Mouse (Mus musculus): ENCODE measurements around the gene Spaca4. TPM values are rescaled to one million over a fixed set of nuclear protein-coding genes. Genes with fewer than 3 reads are reported as not detected.

Gene Spaca4
- polyA plus RNA-seq, 1 experiment from 2014 or later: not detected

- H3K36me3 ChIP-seq (ENCODE audit: insufficient read depth): no peaks in the 10 kb centered on the region
- H3K4me3 ChIP-seq (ENCODE audit: low read depth, low read length): no peak overlapping the region
- no peak overlapping the region for H3K4me2 ChIP-seq
- H3K27me3 ChIP-seq (ENCODE audit: insufficient read depth, low read length): peaks cover 18% of the 10 kb centered on the region
- no peak overlapping the region for H3K9ac ChIP-seq
- no peak for DNase-seq
- ATAC-seq (ENCODE audit: insufficient read depth): no peak
- no peak for TF ChIP-seq CTCF (IDR thresholded peaks at IDR 0.05; ENCODE audit: low read depth)
- no peaks in the 10 kb centered on the region for H3K9me3 ChIP-seq (ENCODE audit: low read depth, low read length)
- H3K4me1 ChIP-seq (ENCODE audit: insufficient read depth): no peaks in the 10 kb centered on the region
- H3K27ac ChIP-seq (ENCODE audit: low read depth): no peak overlapping the region
- 61% methylated on average over 5 of the region's 5 CpGs for WGBS
Measured at GRCm38 (mm10) chr7:45760151-45760550, 34.5 kb upstream of the Spaca4 start.

- peak; percentile 76 for ATAC-seq (ENCODE audit: insufficient read depth)
- H3K27ac ChIP-seq (ENCODE audit: low read depth): no peak overlapping the region
- H3K4me2 ChIP-seq: peak overlapping the region; percentile 55
- peak overlapping the region; percentile 34 for H3K9ac ChIP-seq
- H3K27me3 ChIP-seq (ENCODE audit: insufficient read depth, low read length): peaks cover 18% of the 10 kb centered on the region
- DNase-seq: peak; percentile 48
- H3K36me3 ChIP-seq (ENCODE audit: insufficient read depth): no peaks in the 10 kb centered on the region
- TF ChIP-seq CTCF (IDR thresholded peaks at IDR 0.05; ENCODE audit: low read depth): peak; percentile 33
- no peaks in the 10 kb centered on the region for H3K9me3 ChIP-seq (ENCODE audit: low read depth, low read length)
- 7% methylated on average over 27 of the region's 27 CpGs for WGBS
- no peaks in the 10 kb centered on the region for H3K4me1 ChIP-seq (ENCODE audit: insufficient read depth)
- H3K4me3 ChIP-seq (ENCODE audit: low read depth, low read length): peak overlapping the region; percentile 24; the same call in 1 of the 2 replicates
Measured at GRCm38 (mm10) chr7:45759400-45759799, 33.8 kb upstream of the Spaca4 start.

- peaks cover 18% of the 10 kb centered on the region for H3K27me3 ChIP-seq (ENCODE audit: insufficient read depth, low read length)
- H3K27ac ChIP-seq (ENCODE audit: low read depth): no peak overlapping the region
- no peaks in the 10 kb centered on the region for H3K9me3 ChIP-seq (ENCODE audit: low read depth, low read length)
- no peak overlapping the region for H3K4me2 ChIP-seq
- no peak overlapping the region for H3K9ac ChIP-seq
- 47% methylated on average over 6 of the region's 6 CpGs for WGBS
- ATAC-seq (ENCODE audit: insufficient read depth) (no peak), DNase-seq (no peak)
- no peaks in the 10 kb centered on the region for H3K4me1 ChIP-seq (ENCODE audit: insufficient read depth)
- TF ChIP-seq CTCF (IDR thresholded peaks at IDR 0.05; ENCODE audit: low read depth): no peak
- no peaks in the 10 kb centered on the region for H3K36me3 ChIP-seq (ENCODE audit: insufficient read depth)
- no peak overlapping the region for H3K4me3 ChIP-seq (ENCODE audit: low read depth, low read length)
Measured at GRCm38 (mm10) chr7:45755703-45756102, 30.1 kb upstream of the Spaca4 start.

- no peak overlapping the region for H3K27ac ChIP-seq (ENCODE audit: low read depth)
- H3K9me3 ChIP-seq (ENCODE audit: low read depth, low read length): no peaks in the 10 kb centered on the region
- no peaks in the 10 kb centered on the region for H3K36me3 ChIP-seq (ENCODE audit: insufficient read depth)
- no peak overlapping the region for H3K4me3 ChIP-seq (ENCODE audit: low read depth, low read length)
- no peak overlapping the region for H3K9ac ChIP-seq
- no peaks in the 10 kb centered on the region for H3K27me3 ChIP-seq (ENCODE audit: insufficient read depth, low read length)
- no peak for TF ChIP-seq CTCF (IDR thresholded peaks at IDR 0.05; ENCODE audit: low read depth)
- H3K4me2 ChIP-seq: no peak overlapping the region
- WGBS: 63% methylated on average over 9 of the region's 9 CpGs
- ATAC-seq (ENCODE audit: insufficient read depth): no peak
- DNase-seq: no peak
- H3K4me1 ChIP-seq (ENCODE audit: insufficient read depth): no peaks in the 10 kb centered on the region
Measured at GRCm38 (mm10) chr7:45750162-45750561, 24.5 kb upstream of the Spaca4 start.

GRCm38 (mm10) chr7:45749401-45749800 is 23.8 kb upstream of the Spaca4 start:
- H3K4me1 ChIP-seq (ENCODE audit: insufficient read depth): no peaks in the 10 kb centered on the region
- H3K27ac ChIP-seq (ENCODE audit: low read depth): no peak overlapping the region
- H3K9me3 ChIP-seq (ENCODE audit: low read depth, low read length): no peaks in the 10 kb centered on the region
- no peak for TF ChIP-seq CTCF (IDR thresholded peaks at IDR 0.05; ENCODE audit: low read depth)
- H3K27me3 ChIP-seq (ENCODE audit: insufficient read depth, low read length): no peaks in the 10 kb centered on the region
- H3K36me3 ChIP-seq (ENCODE audit: insufficient read depth): no peaks in the 10 kb centered on the region
- DNase-seq (no peak), ATAC-seq (ENCODE audit: insufficient read depth) (no peak)
- no peak overlapping the region for H3K4me3 ChIP-seq (ENCODE audit: low read depth, low read length)
- no peak overlapping the region for H3K4me2 ChIP-seq
- 25% methylated on average over 9 of the region's 10 CpGs for WGBS
- no peak overlapping the region for H3K9ac ChIP-seq

- Histone ChIP-seq H3K4me3 (ENCODE audit: low read depth, low read length) (no peak overlapping the region), H3K4me1 (ENCODE audit: insufficient read depth) (no peaks in the 10 kb centered on the region), H3K4me2 (no peak overlapping the region), H3K9ac (no peak overlapping the region), H3K27ac (ENCODE audit: low read depth) (no peak overlapping the region), H3K27me3 (ENCODE audit: insufficient read depth, low read length) (no peaks in the 10 kb centered on the region), H3K9me3 (ENCODE audit: low read depth, low read length) (no peaks in the 10 kb centered on the region), H3K36me3 (ENCODE audit: insufficient read depth) (no peaks in the 10 kb centered on the region)
- no peak for TF ChIP-seq CTCF (IDR thresholded peaks at IDR 0.05; ENCODE audit: low read depth)
- ATAC-seq (ENCODE audit: insufficient read depth) (no peak), DNase-seq (no peak)
- 59% methylated on average over 7 of the region's 7 CpGs for WGBS
Measured at GRCm38 (mm10) chr7:45748110-45748509, 22.5 kb upstream of the Spaca4 start.

GRCm38 (mm10) chr7:45747450-45747849 is 21.8 kb upstream of the Spaca4 start:
- H3K9ac ChIP-seq: no peak overlapping the region
- H3K27me3 ChIP-seq (ENCODE audit: insufficient read depth, low read length): no peaks in the 10 kb centered on the region
- no peak overlapping the region for H3K4me3 ChIP-seq (ENCODE audit: low read depth, low read length)
- no peaks in the 10 kb centered on the region for H3K9me3 ChIP-seq (ENCODE audit: low read depth, low read length)
- H3K4me2 ChIP-seq: no peak overlapping the region
- TF ChIP-seq CTCF (IDR thresholded peaks at IDR 0.05; ENCODE audit: low read depth): no peak
- no peak for DNase-seq
- no peaks in the 10 kb centered on the region for H3K4me1 ChIP-seq (ENCODE audit: insufficient read depth)
- ATAC-seq (ENCODE audit: insufficient read depth): no peak
- WGBS: 92% methylated on average over 5 of the region's 5 CpGs
- no peaks in the 10 kb centered on the region for H3K36me3 ChIP-seq (ENCODE audit: insufficient read depth)
- no peak overlapping the region for H3K27ac ChIP-seq (ENCODE audit: low read depth)

- Histone ChIP-seq H3K9ac (no peak overlapping the region), H3K9me3 (ENCODE audit: low read depth, low read length) (no peaks in the 10 kb centered on the region), H3K27me3 (ENCODE audit: insufficient read depth, low read length) (no peaks in the 10 kb centered on the region), H3K4me3 (ENCODE audit: low read depth, low read length) (no peak overlapping the region), H3K36me3 (ENCODE audit: insufficient read depth) (no peaks in the 10 kb centered on the region), H3K4me2 (no peak overlapping the region), H3K4me1 (ENCODE audit: insufficient read depth) (no peaks in the 10 kb centered on the region), H3K27ac (ENCODE audit: low read depth) (no peak overlapping the region)
- ATAC-seq (ENCODE audit: insufficient read depth) (no peak), DNase-seq (no peak)
- WGBS: 63% methylated on average over 6 of the region's 6 CpGs
- TF ChIP-seq CTCF (IDR thresholded peaks at IDR 0.05; ENCODE audit: low read depth): peak; percentile 68
Measured at GRCm38 (mm10) chr7:45746518-45746917, 20.9 kb upstream of the Spaca4 start.
